Mouse (Mus musculus) brain, embryonic 14.5 days (tissue): ENCODE data around the gene Fibp.

Experiments
- CTCF ChIP-seq: fragments of 200-500 bp; IDR thresholded peaks from 2 replicates; pipeline ENCODE4 v1.5.1; 2012; ENCODE audit warnings: inconsistent platforms, mild to moderate bottlenecking, moderate library complexity, borderline replicate concordance; ENCODE audit not compliant: insufficient read depth, insufficient read length; ENCODE audit errors: extremely low read depth
- POLR2A ChIP-seq: fragments of 200-500 bp; IDR thresholded peaks from 2 replicates; pipeline ENCODE4 v1.6.1; 2012; ENCODE audit warnings: mild to moderate bottlenecking, inconsistent platforms, borderline replicate concordance; ENCODE audit not compliant: poor library complexity, insufficient read depth, insufficient read length, severe bottlenecking; ENCODE audit errors: extremely low read depth

DNA sequence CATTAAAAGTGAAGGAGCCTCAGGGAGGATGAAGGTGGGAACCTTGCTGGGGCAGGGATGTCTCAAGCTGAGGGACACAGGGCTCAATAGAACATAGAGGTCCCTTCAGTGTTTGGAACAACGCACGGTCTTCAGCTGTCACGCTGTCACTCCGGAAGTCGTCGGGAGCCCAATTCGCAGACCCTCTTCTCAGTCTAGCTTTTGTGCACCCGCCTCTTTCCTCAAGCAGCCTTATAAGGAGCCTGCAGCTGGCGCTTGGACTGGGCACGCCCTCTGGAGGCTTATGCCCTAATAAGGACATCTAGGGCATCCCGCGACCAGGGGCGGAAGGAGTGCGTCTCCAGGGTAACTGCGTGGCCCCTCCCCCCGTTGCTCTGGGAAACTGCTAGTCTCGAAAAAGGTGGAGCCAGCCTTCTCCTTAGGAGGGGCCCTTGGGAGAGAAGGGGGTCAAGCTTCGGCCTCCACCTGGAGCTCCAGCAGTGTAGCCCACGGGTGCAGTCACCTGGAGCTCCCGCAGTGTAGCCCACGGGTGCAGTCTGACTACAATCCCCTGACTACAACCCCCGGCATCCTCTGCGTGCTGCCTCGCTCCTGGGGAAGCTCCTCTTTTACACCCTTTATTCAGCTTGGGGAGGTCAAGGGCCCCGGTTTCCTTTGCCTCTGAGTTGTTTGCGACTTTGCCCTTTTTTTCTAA is 28.6 kb downstream of the Fibp start:
- peak; percentile 12; the same call in 1 of the 2 replicates for TF ChIP-seq CTCF
- TF ChIP-seq POLR2A = peak; percentile 45; the same call in 1 of the 2 replicates
